Mouse (Mus musculus) left cerebral cortex, adult 8-10 months (tissue): ENCODE data around the gene Gprc5c. TPM values are rescaled to one million over a fixed set of nuclear protein-coding genes. Genes with fewer than 3 reads are reported as not detected.

Experiments
- DNase-seq, 2 experiments: peaks; one replicate each; pipeline ENCODE4 v3.0.0; 2022; ENCODE audit warnings: low spot score in 2 of 2
- total RNA-seq, 4 experiments: library from RNA; stranded (reverse); gene quantifications; 2 replicates each; pipeline ENCODE4 v1.2.4; 2022

Gprc5c gene
- total RNA-seq, 4 experiments from 2014 or later, result 4.6 to 5.6 (median 5.4) TPM

GRCm38 (mm10) chr11:114833166-114833565, 17.8 kb upstream of the Gprc5c start:
- DNase-seq, result no peak

- no peak for DNase-seq
Observed at GRCm38 (mm10) chr11:114843818-114844463, 7.0 kb upstream of the Gprc5c start.

GRCm38 (mm10) chr11:114844464-114845220, 6.3 kb upstream of the Gprc5c start:
- no peak for DNase-seq

DNA sequence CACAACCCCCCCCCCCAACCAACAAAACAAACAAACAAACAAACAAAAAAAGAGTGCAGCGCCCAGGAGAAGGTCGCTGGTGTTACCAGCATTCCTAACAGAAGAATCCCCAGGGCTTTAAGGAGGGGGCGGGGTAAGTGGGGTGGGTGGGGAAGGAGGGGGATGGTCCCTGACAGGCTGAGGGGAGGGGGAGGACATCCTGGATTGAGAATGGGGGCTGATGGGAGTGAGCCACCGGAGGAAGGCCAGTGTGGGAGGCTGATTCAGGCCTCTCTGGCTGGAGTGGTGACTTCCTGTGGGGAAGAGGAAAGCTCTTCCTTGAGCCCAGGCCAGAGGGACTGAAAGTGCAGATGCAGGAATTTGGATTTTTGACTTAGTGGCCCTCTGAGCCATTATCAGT, 4.6 kb upstream of the Gprc5c start:
- no peak for DNase-seq

DNA sequence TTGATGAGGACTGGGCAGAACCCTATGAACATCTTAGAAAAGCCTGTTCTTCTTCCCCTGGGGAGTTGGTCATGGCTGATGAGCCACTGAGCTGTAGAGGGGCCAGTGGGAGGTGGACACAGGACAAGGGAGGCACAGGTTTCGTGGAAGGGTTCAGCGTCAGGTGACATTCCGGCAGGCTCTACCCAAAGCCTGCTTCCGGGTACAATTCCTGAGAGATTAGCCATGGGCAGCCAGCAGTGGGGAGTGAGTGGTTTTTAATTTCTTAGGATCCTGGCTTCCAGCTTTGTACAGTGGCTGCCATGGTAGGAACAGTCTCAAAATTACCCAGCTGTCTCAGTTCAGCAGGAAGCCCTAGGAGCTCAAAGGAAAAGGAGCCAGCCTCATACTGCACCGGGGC, 3.9 kb upstream of the Gprc5c start:
- no peak for DNase-seq

- no peak for DNase-seq
Observed at GRCm38 (mm10) chr11:114849572-114849971, 1.4 kb upstream of the Gprc5c start.

DNA sequence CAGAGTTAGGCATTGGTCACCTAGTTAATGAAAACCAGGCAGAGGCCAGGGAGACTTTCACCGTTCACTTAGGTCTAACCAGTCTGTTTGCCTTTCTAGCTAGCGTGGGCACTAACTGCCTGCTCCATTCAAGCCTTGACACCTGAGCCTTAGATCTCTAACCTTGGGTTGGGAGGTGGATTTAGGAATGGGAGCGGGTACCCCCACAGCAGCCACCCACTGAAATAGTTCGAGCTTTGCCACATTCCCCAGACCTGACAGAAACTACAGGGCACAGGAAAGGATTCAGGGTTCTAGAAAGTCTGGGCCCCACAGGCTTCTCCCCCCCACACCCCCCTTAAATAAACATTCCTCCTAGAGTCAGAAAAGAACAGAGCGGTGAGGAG, 893 bp upstream of the Gprc5c start:
- DNase-seq, result no peak

DNA sequence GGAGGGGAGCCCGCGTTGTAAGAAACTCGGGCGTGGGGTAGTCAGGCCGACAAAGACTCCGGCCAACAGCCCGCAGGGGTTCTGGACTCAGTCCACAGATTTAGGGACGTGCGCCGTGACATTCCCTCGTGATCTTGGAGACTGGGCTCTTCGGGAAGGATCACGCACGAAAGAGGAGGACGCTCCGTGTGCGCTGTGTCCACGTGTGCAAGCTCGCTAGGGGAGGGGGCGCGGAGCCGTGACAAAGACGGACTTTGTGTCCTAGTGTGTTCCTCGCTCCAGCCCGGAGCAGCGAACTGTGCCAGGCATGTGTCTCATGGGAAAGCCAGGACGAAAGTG, 286 bp downstream of the Gprc5c start:
- DNase-seq, result no peak

DNA sequence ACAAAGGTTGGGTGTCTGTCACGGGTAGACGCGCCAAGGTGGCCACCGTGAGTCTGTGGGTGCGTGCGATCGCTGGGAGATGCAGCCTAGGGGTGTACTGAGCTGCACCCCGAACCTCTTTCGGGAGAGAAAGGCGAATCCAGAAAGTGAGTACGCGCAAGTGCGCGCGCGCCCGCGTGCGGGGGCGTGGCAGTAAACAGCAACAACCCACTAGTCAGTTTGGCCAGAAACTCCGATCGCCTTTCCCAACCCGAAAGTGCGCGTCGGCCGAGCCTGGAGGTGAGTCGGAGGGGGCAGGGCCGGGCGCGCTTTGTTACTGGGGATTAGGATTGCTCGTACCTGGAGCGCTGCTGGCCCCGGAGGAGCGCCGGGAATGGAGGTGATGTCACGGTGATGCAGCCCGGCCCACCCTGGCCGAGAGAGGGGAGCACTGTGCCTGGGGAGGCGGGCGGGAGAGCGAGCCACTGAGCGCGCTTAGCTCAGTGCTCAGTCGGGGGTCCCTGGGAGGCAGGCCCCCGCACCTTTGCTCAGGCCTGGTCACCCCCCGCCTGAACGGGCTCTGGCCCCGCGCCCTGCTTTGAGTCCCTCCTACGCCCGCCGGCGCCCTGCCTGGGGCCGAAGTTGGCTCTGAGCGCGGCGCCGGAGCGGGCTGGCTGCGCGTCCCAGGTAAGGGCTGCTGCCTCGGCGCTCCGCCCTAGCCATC, 807 bp downstream of the Gprc5c start:
- no peak for DNase-seq

GRCm38 (mm10) chr11:114852311-114853173, 1.6 kb downstream of the Gprc5c start:
- DNase-seq, result no peak

DNA sequence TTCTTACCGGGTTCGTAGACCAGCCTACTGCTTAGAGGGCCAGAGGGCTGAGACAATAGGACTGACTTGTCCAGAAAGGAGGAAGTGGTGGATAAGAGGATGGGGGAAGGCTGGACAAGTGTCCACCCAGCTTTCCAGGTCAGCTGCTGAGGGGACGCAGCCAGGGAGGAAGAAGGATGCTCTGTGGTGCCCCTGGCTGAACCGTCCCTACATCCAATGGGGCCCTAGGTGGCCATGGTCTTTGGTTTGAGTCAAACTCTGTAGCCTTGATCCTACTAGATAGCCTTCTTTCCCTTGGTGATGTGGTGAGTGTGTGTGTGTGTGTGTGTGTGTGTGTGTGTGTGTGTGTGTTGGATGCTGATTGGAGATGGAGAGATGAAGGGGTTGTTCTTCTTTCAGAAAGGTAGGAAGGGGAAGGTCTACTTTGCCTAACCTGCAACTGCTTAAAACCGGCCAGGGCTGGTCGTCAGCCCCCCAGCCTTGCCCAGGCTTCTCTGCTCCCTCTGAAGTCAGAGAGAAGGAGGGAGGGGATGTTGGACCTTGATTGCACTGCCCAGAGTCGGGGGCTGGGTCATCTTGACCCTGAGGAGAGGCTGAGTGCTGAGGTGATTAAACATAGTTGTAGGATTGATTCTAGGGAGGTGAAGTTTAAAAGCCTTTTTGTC, 2.4 kb downstream of the Gprc5c start:
- no peak for DNase-seq

DNA sequence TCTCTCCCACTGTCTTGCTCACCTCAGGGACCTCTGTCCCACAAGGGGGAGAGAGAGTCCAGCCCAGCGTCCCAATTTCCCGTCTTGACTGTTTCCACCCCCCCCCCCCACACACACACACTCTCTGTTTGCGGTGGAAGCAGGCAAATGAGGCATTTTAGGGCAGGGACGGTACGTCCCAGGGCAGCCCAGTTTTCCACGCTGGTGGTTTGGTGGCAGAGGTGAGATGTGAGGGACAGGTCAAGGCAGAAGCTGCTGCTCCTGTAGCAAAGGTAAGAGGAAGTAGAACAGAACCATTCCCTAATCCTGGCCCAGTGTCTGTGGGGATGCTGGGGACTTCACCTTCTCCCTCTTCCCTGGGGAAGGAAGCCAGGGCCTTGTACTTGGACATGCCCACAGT, 3.6 kb downstream of the Gprc5c start:
- no peak for DNase-seq

- no peak for DNase-seq
Observed at GRCm38 (mm10) chr11:114856125-114856524, 5.2 kb downstream of the Gprc5c start.

GRCm38 (mm10) chr11:114858641-114859040, 7.7 kb downstream of the Gprc5c start:
- DNase-seq, result no peak

GRCm38 (mm10) chr11:114861057-114861456, 10.1 kb downstream of the Gprc5c start:
- DNase-seq, result no peak

- DNase-seq, result no peak
Observed at GRCm38 (mm10) chr11:114862687-114863086, 11.7 kb downstream of the Gprc5c start.

DNA sequence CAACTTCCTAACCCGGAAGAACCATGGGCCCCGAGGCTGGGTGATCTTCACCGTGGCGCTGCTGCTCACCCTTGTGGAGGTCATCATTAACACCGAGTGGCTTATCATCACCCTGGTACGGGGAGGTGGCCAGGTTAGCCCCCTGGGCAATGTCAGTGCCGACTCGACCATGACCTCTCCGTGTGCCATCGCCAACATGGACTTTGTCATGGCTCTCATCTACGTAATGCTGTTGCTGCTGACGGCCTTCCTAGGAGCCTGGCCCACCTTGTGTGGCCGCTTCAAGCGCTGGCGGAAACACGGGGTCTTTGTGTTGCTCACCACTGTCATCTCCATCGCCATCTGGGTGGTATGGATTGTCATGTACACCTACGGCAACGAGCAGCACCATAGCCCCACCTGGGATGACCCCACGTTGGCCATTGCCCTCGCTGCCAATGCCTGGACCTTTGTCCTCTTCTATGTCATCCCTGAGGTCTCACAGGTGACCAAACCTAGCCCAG, 13.0 kb downstream of the Gprc5c start:
- DNase-seq, result no peak

- DNase-seq, result no peak
Observed at GRCm38 (mm10) chr11:114865999-114866398, 15.0 kb downstream of the Gprc5c start.

GRCm38 (mm10) chr11:114866486-114867360, 15.8 kb downstream of the Gprc5c start:
- DNase-seq, result no peak
